Mouse (Mus musculus): Measurements from ENCODE around the gene St6galnac4. TPM values are rescaled to one million over a fixed set of nuclear protein-coding genes. Genes with fewer than 3 reads are reported as not detected.

St6galnac4 gene
- polyA plus RNA-seq (2015; fragmentation: Nextera tagmentation; extraction: Ambion mirVana), result 24.7 TPM in 2 replicates

- WGBS, result under 1% methylated on average over 38 of the region's 38 CpGs
- ATAC-seq (ENCODE audit: low FRiP score, low TSS enrichment), result peak; percentile 88
- Histone ChIP-seq H3K27me3 (ENCODE audit: insufficient read depth, low read length) (no peaks in the 10 kb centered on the region), H3K4me2 (replicated peaks; ENCODE audit: low read depth, low read length) (peak within 1 kb of the TSS; percentile 71), H3K9me3 (ENCODE audit: low read length) (no peaks in the 10 kb centered on the region), H3K4me1 (ENCODE audit: insufficient read depth, low read length) (peaks cover 20% of the 10 kb centered on the region), H3K9ac (replicated peaks; ENCODE audit: low read length) (peak within 1 kb of the TSS; percentile 80), H3K27ac (ENCODE audit: low read length) (peak within 1 kb of the TSS; percentile 72), H3K36me3 (ENCODE audit: insufficient read depth, low read length) (no peaks in the 10 kb centered on the region), H3K4me3 (ENCODE audit: low read length) (peak within 1 kb of the TSS; percentile 63)
Measured at GRCm38 (mm10) chr2:32586871-32587351, at the start of gene St6galnac4. Gene St6galnac4, plus strand, starts transcription at chr2:32587095.

GRCm38 (mm10) chr2:32537360-32537905, 49.5 kb upstream of the St6galnac4 start:
- Histone ChIP-seq H3K4me1 (ENCODE audit: insufficient read depth, low read length) (peaks cover 66% of the 10 kb centered on the region), H3K27me3 (ENCODE audit: insufficient read depth, low read length) (no peaks in the 10 kb centered on the region), H3K9ac (replicated peaks; ENCODE audit: low read length) (peak overlapping the region; percentile 89), H3K36me3 (ENCODE audit: insufficient read depth, low read length) (no peaks in the 10 kb centered on the region), H3K27ac (ENCODE audit: low read length) (peak overlapping the region; percentile 98), H3K4me2 (replicated peaks; ENCODE audit: low read depth, low read length) (peak overlapping the region; percentile 78), H3K4me3 (ENCODE audit: low read length) (peak overlapping the region; percentile 84), H3K9me3 (ENCODE audit: low read length) (no peaks in the 10 kb centered on the region)
- 8% methylated on average over 9 of the region's 9 CpGs for WGBS
- ATAC-seq (ENCODE audit: low FRiP score, low TSS enrichment), result no peak

- Histone ChIP-seq H3K27ac (ENCODE audit: low read length) (no peak overlapping the region), H3K4me1 (ENCODE audit: insufficient read depth, low read length) (peaks cover 66% of the 10 kb centered on the region)
Measured at GRCm38 (mm10) chr2:32537941-32538340, 49.0 kb upstream of the St6galnac4 start.

GRCm38 (mm10) chr2:32538461-32538860, 48.4 kb upstream of the St6galnac4 start:
- 64% methylated on average over 4 of the region's 4 CpGs for WGBS
- H3K9me3 ChIP-seq (ENCODE audit: low read length), result no peaks in the 10 kb centered on the region
- peaks cover 61% of the 10 kb centered on the region for H3K4me1 ChIP-seq (ENCODE audit: insufficient read depth, low read length)
- H3K4me3 ChIP-seq (ENCODE audit: low read length), result peak overlapping the region; percentile 0; the same call in 1 of the 2 replicates
- peak overlapping the region; percentile 78 for H3K4me2 ChIP-seq (replicated peaks; ENCODE audit: low read depth, low read length)
- H3K27me3 ChIP-seq (ENCODE audit: insufficient read depth, low read length), result no peaks in the 10 kb centered on the region
- no peak overlapping the region for H3K9ac ChIP-seq (replicated peaks; ENCODE audit: low read length)
- H3K27ac ChIP-seq (ENCODE audit: low read length), result no peak overlapping the region
- ATAC-seq (ENCODE audit: low FRiP score, low TSS enrichment), result no peak
- no peaks in the 10 kb centered on the region for H3K36me3 ChIP-seq (ENCODE audit: insufficient read depth, low read length)

More at GRCm38 (mm10) chr2:32537941-32538340, 49.0 kb upstream of the St6galnac4 start:
- no peak for ATAC-seq (ENCODE audit: low FRiP score, low TSS enrichment)
- 71% methylated on average over 5 of the region's 5 CpGs for WGBS
- Histone ChIP-seq H3K4me3 (ENCODE audit: low read length) (peak overlapping the region; percentile 84), H3K9me3 (ENCODE audit: low read length) (no peaks in the 10 kb centered on the region), H3K36me3 (ENCODE audit: insufficient read depth, low read length) (no peaks in the 10 kb centered on the region), H3K9ac (replicated peaks; ENCODE audit: low read length) (peak overlapping the region; percentile 89; the same call in 1 of the 2 replicates), H3K27me3 (ENCODE audit: insufficient read depth, low read length) (no peaks in the 10 kb centered on the region), H3K4me2 (replicated peaks; ENCODE audit: low read depth, low read length) (peak overlapping the region; percentile 78)

- Histone ChIP-seq H3K9ac (replicated peaks; ENCODE audit: low read length) (no peak overlapping the region), H3K4me1 (ENCODE audit: insufficient read depth, low read length) (peaks cover 51% of the 10 kb centered on the region), H3K9me3 (ENCODE audit: low read length) (no peaks in the 10 kb centered on the region), H3K36me3 (ENCODE audit: insufficient read depth, low read length) (no peaks in the 10 kb centered on the region), H3K27me3 (ENCODE audit: insufficient read depth, low read length) (no peaks in the 10 kb centered on the region), H3K27ac (ENCODE audit: low read length) (peak overlapping the region; percentile 5), H3K4me2 (replicated peaks; ENCODE audit: low read depth, low read length) (0 out of 2 replicates have a peak overlapping the region, but pooled peaks have one; percentile 7), H3K4me3 (ENCODE audit: low read length) (no peak overlapping the region)
- no peak for ATAC-seq (ENCODE audit: low FRiP score, low TSS enrichment)
- WGBS, result 65% methylated on average over 14 of the region's 14 CpGs
Measured at GRCm38 (mm10) chr2:32539452-32539981, 47.4 kb upstream of the St6galnac4 start.

- no peaks in the 10 kb centered on the region for H3K9me3 ChIP-seq (ENCODE audit: low read length)
- ATAC-seq (ENCODE audit: low FRiP score, low TSS enrichment), result no peak
- WGBS, result 77% methylated on average over 2 of the region's 2 CpGs
- H3K27me3 ChIP-seq (ENCODE audit: insufficient read depth, low read length), result no peaks in the 10 kb centered on the region
- no peak overlapping the region for H3K9ac ChIP-seq (replicated peaks; ENCODE audit: low read length)
- no peaks in the 10 kb centered on the region for H3K36me3 ChIP-seq (ENCODE audit: insufficient read depth, low read length)
- H3K27ac ChIP-seq (ENCODE audit: low read length), result no peak overlapping the region
- peaks cover 46% of the 10 kb centered on the region for H3K4me1 ChIP-seq (ENCODE audit: insufficient read depth, low read length)
- H3K4me3 ChIP-seq (ENCODE audit: low read length), result no peak overlapping the region
- no peak overlapping the region for H3K4me2 ChIP-seq (replicated peaks; ENCODE audit: low read depth, low read length)
Measured at GRCm38 (mm10) chr2:32541333-32541908, 45.5 kb upstream of the St6galnac4 start.

- no peak overlapping the region for H3K27ac ChIP-seq (ENCODE audit: low read length)
- H3K27me3 ChIP-seq (ENCODE audit: insufficient read depth, low read length), result no peaks in the 10 kb centered on the region
- WGBS, result 89% methylated on average over 4 of the region's 4 CpGs
- no peak overlapping the region for H3K4me3 ChIP-seq (ENCODE audit: low read length)
- no peak for ATAC-seq (ENCODE audit: low FRiP score, low TSS enrichment)
- peaks cover 40% of the 10 kb centered on the region for H3K4me1 ChIP-seq (ENCODE audit: insufficient read depth, low read length)
- no peaks in the 10 kb centered on the region for H3K36me3 ChIP-seq (ENCODE audit: insufficient read depth, low read length)
- no peaks in the 10 kb centered on the region for H3K9me3 ChIP-seq (ENCODE audit: low read length)
- no peak overlapping the region for H3K9ac ChIP-seq (replicated peaks; ENCODE audit: low read length)
- H3K4me2 ChIP-seq (replicated peaks; ENCODE audit: low read depth, low read length), result no peak overlapping the region
Measured at GRCm38 (mm10) chr2:32541986-32542573, 44.8 kb upstream of the St6galnac4 start.

- Histone ChIP-seq H3K4me3 (ENCODE audit: low read length) (no peak overlapping the region), H3K4me2 (replicated peaks; ENCODE audit: low read depth, low read length) (no peak overlapping the region), H3K27ac (ENCODE audit: low read length) (no peak overlapping the region), H3K9ac (replicated peaks; ENCODE audit: low read length) (no peak overlapping the region), H3K9me3 (ENCODE audit: low read length) (no peaks in the 10 kb centered on the region), H3K4me1 (ENCODE audit: insufficient read depth, low read length) (peaks cover 30% of the 10 kb centered on the region), H3K36me3 (ENCODE audit: insufficient read depth, low read length) (no peaks in the 10 kb centered on the region), H3K27me3 (ENCODE audit: insufficient read depth, low read length) (no peaks in the 10 kb centered on the region)
- WGBS, result 83% methylated on average over 3 of the region's 3 CpGs
- ATAC-seq (ENCODE audit: low FRiP score, low TSS enrichment), result no peak
Measured at GRCm38 (mm10) chr2:32543031-32543449, 43.9 kb upstream of the St6galnac4 start.

- no peak for ATAC-seq (ENCODE audit: low FRiP score, low TSS enrichment)
- Histone ChIP-seq H3K36me3 (ENCODE audit: insufficient read depth, low read length) (0 out of 2 replicates have a peak, but pooled peaks cover 4% of the 10 kb centered on the region), H3K9me3 (ENCODE audit: low read length) (no peaks in the 10 kb centered on the region), H3K4me2 (replicated peaks; ENCODE audit: low read depth, low read length) (no peak overlapping the region), H3K27ac (ENCODE audit: low read length) (no peak overlapping the region), H3K27me3 (ENCODE audit: insufficient read depth, low read length) (no peaks in the 10 kb centered on the region), H3K4me1 (ENCODE audit: insufficient read depth, low read length) (no peaks in the 10 kb centered on the region; the same call in 1 of the 2 replicates), H3K4me3 (ENCODE audit: low read length) (no peak overlapping the region), H3K9ac (replicated peaks; ENCODE audit: low read length) (no peak overlapping the region)
- WGBS, result 88% methylated on average over 1 of the region's 1 CpGs
Measured at GRCm38 (mm10) chr2:32546951-32547350, 39.9 kb upstream of the St6galnac4 start.
